Mouse (Mus musculus) CH12.LX (cell line): ENCODE measurements around the gene Gm20388. TPM values are rescaled to one million over a fixed set of nuclear protein-coding genes. Genes with fewer than 3 reads are reported as not detected.

ENCODE experiments used
- DNase-seq: peaks from one replicate; pipeline ENCODE4 v3.0.0-alpha.2; 2013; ENCODE audit errors: extremely low read depth
- H3K27ac ChIP-seq: 2 replicates; pipeline ENCODE4 v1.5.1; 2012; ENCODE audit warnings: low read depth, mild to moderate bottlenecking, control low read depth, moderate library complexity; ENCODE audit not compliant: insufficient read depth
- H3K27me3 ChIP-seq: replicated peaks from 2 replicates; pipeline ENCODE3; 2012; ENCODE audit warnings: inconsistent platforms
- H3K36me3 ChIP-seq, 2 experiments: replicated peaks in 1 of 2; 2 replicates each; pipeline versions ENCODE3 to v1.6.1; 2012; ENCODE audit warnings: inconsistent platforms in 1 of 2, low read length in 1 of 2, mild to moderate bottlenecking in 1 of 2, mixed read lengths in 1 of 2, moderate library complexity in 1 of 2; ENCODE audit not compliant: control insufficient read depth in 1 of 2, insufficient read depth in 1 of 2
- H3K4me1 ChIP-seq, 2 experiments: 2 replicates each; pipeline ENCODE4 v1.6.1; 2012; ENCODE audit warnings: inconsistent platforms in 1 of 2, moderate library complexity in 1 of 2; ENCODE audit not compliant: insufficient read depth in 2 of 2, control insufficient read depth in 1 of 2
- H3K4me2 ChIP-seq: 2 replicates; pipeline ENCODE4 v1.6.1; 2012; ENCODE audit warnings: low read depth, mild to moderate bottlenecking, control low read depth; ENCODE audit not compliant: poor library complexity, insufficient read depth, severe bottlenecking
- H3K4me3 ChIP-seq, 3 experiments: fragments of 150-350 bp in 1 of 3; sonication (generic) in 1 of 3; replicated peaks in 1 of 3; 2 replicates each; pipeline versions ENCODE3 to v1.5.1; 2011 to 2012; ENCODE audit warnings: low read depth in 2 of 3, low read length in 2 of 3, mild to moderate bottlenecking in 2 of 3, moderate library complexity in 2 of 3, control low read depth in 1 of 3, improper control_type of control experiment in 1 of 3, inconsistent platforms in 1 of 3, mixed read lengths in 1 of 3; ENCODE audit not compliant: poor library complexity in 1 of 3
- H3K79me2 ChIP-seq: replicated peaks from 2 replicates; pipeline ENCODE4 v1.6.1; 2012; ENCODE audit warnings: mild to moderate bottlenecking, moderate library complexity; ENCODE audit not compliant: control insufficient read depth, poor library complexity, insufficient read depth, severe bottlenecking; ENCODE audit errors: extremely low read depth
- H3K9ac ChIP-seq: 2 replicates; pipeline ENCODE4 v1.6.1; 2012; ENCODE audit warnings: low read depth, mild to moderate bottlenecking, control low read depth, moderate library complexity; ENCODE audit not compliant: insufficient read depth
- H3K9me3 ChIP-seq: replicated peaks from 2 replicates; pipeline ENCODE3; 2012; ENCODE audit warnings: low read length, inconsistent platforms, mixed read lengths
- CHD2 ChIP-seq: IDR thresholded peaks from 2 replicates; pipeline ENCODE4 v1.6.1; 2011; ENCODE audit warnings: low read length, improper control_type of control experiment
- CTCF ChIP-seq, 2 experiments: IDR thresholded peaks in 1 of 2; conservative IDR thresholded peaks in 1 of 2; 2 replicates each; pipeline ENCODE4 v1.5.1; 2011 to 2012; ENCODE audit warnings: low read depth in 2 of 2, low read length in 2 of 2, improper control_type of control experiment in 1 of 2, inconsistent platforms in 1 of 2, mild to moderate bottlenecking in 1 of 2, moderate library complexity in 1 of 2
- E2F4 ChIP-seq: IDR thresholded peaks from 2 replicates; pipeline ENCODE4 v1.6.1; 2011; ENCODE audit warnings: low read depth, low read length, improper control_type of control experiment; ENCODE audit not compliant: insufficient replicate concordance
- ELF1 ChIP-seq: IDR thresholded peaks from 2 replicates; pipeline ENCODE4 v1.6.1; 2014; ENCODE audit warnings: low read depth, mild to moderate bottlenecking, inconsistent platforms, low read length, improper control_type of control experiment
- EP300 ChIP-seq: IDR thresholded peaks from 2 replicates; pipeline ENCODE4 v1.6.1; 2011; ENCODE audit warnings: low read length, improper control_type of control experiment
- GABPA ChIP-seq: IDR thresholded peaks from 2 replicates; pipeline ENCODE4 v1.6.1; 2012; ENCODE audit warnings: low read depth, low read length, improper control_type of control experiment, inconsistent platforms; ENCODE audit not compliant: insufficient replicate concordance
- HCFC1 ChIP-seq: IDR thresholded peaks from 2 replicates; pipeline ENCODE4 v1.6.1; 2012; ENCODE audit warnings: low read depth, mild to moderate bottlenecking, inconsistent platforms, low read length, improper control_type of control experiment
- IRF4 ChIP-seq: IDR thresholded peaks from 2 replicates; pipeline ENCODE4 v1.6.1; 2014; ENCODE audit warnings: low read depth, mild to moderate bottlenecking, inconsistent platforms, low read length, improper control_type of control experiment
- KAT2A ChIP-seq: IDR thresholded peaks from 2 replicates; pipeline ENCODE4 v1.6.1; 2012; ENCODE audit warnings: low read length, improper control_type of control experiment, inconsistent platforms; ENCODE audit not compliant: insufficient replicate concordance
- NELFE ChIP-seq: IDR thresholded peaks from 2 replicates; pipeline ENCODE4 v1.6.1; 2011; ENCODE audit warnings: low read depth, low read length, improper control_type of control experiment
- PAX5 ChIP-seq: IDR thresholded peaks from 2 replicates; pipeline ENCODE4 v1.6.1; 2012; ENCODE audit warnings: low read length, inconsistent platforms, mixed read lengths
- RCOR1 ChIP-seq: conservative IDR thresholded peaks from 2 replicates; pipeline ENCODE4 v1.6.1; 2012; ENCODE audit warnings: low read depth, mild to moderate bottlenecking, inconsistent platforms, low read length, improper control_type of control experiment
- SIN3A ChIP-seq: IDR thresholded peaks from 2 replicates; pipeline ENCODE4 v1.6.1; 2012; ENCODE audit warnings: low read length, improper control_type of control experiment, inconsistent platforms
- TBP ChIP-seq: conservative IDR thresholded peaks from 2 replicates; pipeline ENCODE4 v1.6.1; 2011; ENCODE audit warnings: low read depth, low read length, improper control_type of control experiment
- UBTF ChIP-seq: IDR thresholded peaks from 2 replicates; pipeline ENCODE4 v1.6.1; 2012; ENCODE audit warnings: low read depth, mild to moderate bottlenecking, inconsistent platforms, low read length, improper control_type of control experiment, moderate library complexity
- USF1 ChIP-seq: IDR thresholded peaks from 2 replicates; pipeline ENCODE4 v1.6.1; 2014; ENCODE audit warnings: low read depth, mild to moderate bottlenecking, inconsistent platforms, low read length, improper control_type of control experiment
- USF2 ChIP-seq: conservative IDR thresholded peaks from 2 replicates; pipeline ENCODE4 v1.6.1; 2011; ENCODE audit warnings: low read depth, low read length, improper control_type of control experiment
- ZC3H11A ChIP-seq: IDR thresholded peaks from 2 replicates; pipeline ENCODE4 v1.6.1; 2012; ENCODE audit warnings: low read depth, mild to moderate bottlenecking, inconsistent platforms, low read length, improper control_type of control experiment
- ZKSCAN1 ChIP-seq: IDR thresholded peaks from 2 replicates; pipeline ENCODE4 v1.6.1; 2012; ENCODE audit warnings: low read depth, inconsistent platforms, low read length, improper control_type of control experiment, borderline replicate concordance
- ZNF384 ChIP-seq: IDR thresholded peaks from 2 replicates; pipeline ENCODE4 v1.6.1; 2012; ENCODE audit warnings: low read depth, low read length, improper control_type of control experiment, inconsistent platforms
- dilution Hi-C: fragments of 300-500 bp; cut with MboI; formaldehyde crosslinking; loops from 2 replicates; pipeline ENCODE4 v1.14.3; 2020; ENCODE audit warnings: low sequenced_read_pairs; ENCODE audit not compliant: extremely low pct_unique_long_range_greater_than_20kb, extremely low pct_ligation_motif_present
- in situ Hi-C: fragments of 300-500 bp; cut with MboI; formaldehyde crosslinking; loops from 3 replicates; pipeline ENCODE4 v1.14.3; 2019; ENCODE audit warnings: low sequenced_read_pairs, low pct_ligation_motif_present, low pct_unique_long_range_greater_than_20kb, mixed read lengths
- polyA plus RNA-seq: library from polyadenylated mRNA; unstranded; fragments of >175 nt; gene quantifications from 2 replicates; pipeline ENCODE4 v1.2.1, GENCODE M21; 2012; ENCODE audit warnings: low read depth; ENCODE audit not compliant: insufficient read length
- total RNA-seq, 2 experiments: library from RNA; depleted of rRNA; stranded (reverse); fragments of 300-350 nt in 1 of 2; fragments of >200 nt in 1 of 2; gene quantifications; 2 replicates each; pipeline ENCODE4 v1.2.3; 2012 to 2014

Gene Gm20388
- total and polyA plus RNA-seq, 3 experiments = 14.8 to 26.3 (median 22.2) TPM

DNA sequence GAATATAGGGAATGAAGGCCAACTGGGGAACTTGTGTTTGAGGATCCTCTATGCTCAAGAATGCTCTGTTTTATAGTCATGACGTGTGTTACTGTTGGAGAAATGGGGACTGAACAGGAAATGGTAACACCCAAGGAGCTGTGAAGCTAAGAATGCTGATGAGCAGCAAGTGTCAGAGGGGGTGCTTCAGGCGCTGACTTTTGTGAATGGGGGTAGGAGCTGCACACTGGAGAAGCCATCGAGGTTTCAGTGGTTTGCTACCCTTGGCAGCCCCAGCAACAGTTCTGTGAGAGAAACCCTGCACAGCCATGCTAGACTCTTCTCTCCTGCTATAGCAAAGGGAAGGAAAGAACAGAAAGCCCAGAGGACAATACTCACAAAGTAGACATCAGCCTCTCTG lies 3001.5 kb downstream of the Gm20388 start:
- no peak overlapping the region for H3K9ac ChIP-seq
- no peaks in the 10 kb centered on the region for H3K9me3 ChIP-seq
- DNase-seq = no peak
- no peak overlapping the region for H3K27ac ChIP-seq
- H3K27me3 ChIP-seq = no peaks in the 10 kb centered on the region
- dilution Hi-C loops (no loop called here), in situ Hi-C loops (no loop called here)
- H3K4me3 ChIP-seq = no peak overlapping the region
- TF ChIP-seq SIN3A (no peak), IRF4 (no peak), USF2 (no peak), NELFE (no peak), ELF1 (no peak), ZKSCAN1 (no peak), ZC3H11A (no peak), RCOR1 (no peak), ZNF384 (no peak), USF1 (no peak), GABPA (no peak), TBP (no peak), E2F4 (no peak), CTCF (conservative IDR thresholded peaks at IDR 0.05 in 1 of 2, IDR thresholded peaks at IDR 0.05 in 1 of 2; ENCODE audit: low read depth in 2 of 2, low read length in 2 of 2) (no peak), UBTF (no peak), EP300 (no peak)
- H3K79me2 ChIP-seq = peaks cover 29% of the 10 kb centered on the region
- H3K36me3 ChIP-seq = peaks cover 64 to 88% of the 10 kb centered on the region in 2 experiments
- H3K4me1 ChIP-seq = peaks cover 3 to 62% of the 10 kb centered on the region in 2 experiments
- no peak overlapping the region for H3K4me2 ChIP-seq

DNA sequence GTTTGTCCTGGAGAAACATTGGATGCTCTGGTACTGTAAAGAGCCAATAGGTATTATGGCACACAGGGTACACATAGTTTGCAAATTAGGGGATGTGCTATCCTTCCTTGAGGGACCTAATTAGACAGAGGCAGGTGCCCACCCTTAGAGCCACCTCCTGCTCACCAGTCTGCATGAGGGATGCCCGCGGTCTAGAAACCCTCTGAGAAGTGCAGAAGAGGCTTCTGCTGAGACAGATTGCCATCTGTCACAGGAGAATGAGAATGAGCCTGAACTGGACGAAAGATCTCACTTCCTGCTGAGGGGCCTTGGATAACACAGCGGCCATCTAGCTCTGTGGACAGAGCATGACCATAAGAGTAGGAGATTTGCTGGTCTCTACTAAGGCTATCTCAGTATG lies 3002.2 kb downstream of the Gm20388 start:
- H3K27me3 ChIP-seq = no peaks in the 10 kb centered on the region
- H3K27ac ChIP-seq = no peak overlapping the region
- H3K9me3 ChIP-seq = no peaks in the 10 kb centered on the region
- peaks cover 57 to 84% of the 10 kb centered on the region in 2 experiments for H3K36me3 ChIP-seq
- peaks cover 33% of the 10 kb centered on the region for H3K79me2 ChIP-seq
- in situ Hi-C loops (no loop called here), dilution Hi-C loops (no loop called here)
- H3K4me2 ChIP-seq = no peak overlapping the region
- DNase-seq = no peak
- H3K4me1 ChIP-seq = peaks cover 10 to 68% of the 10 kb centered on the region in 2 experiments
- TF ChIP-seq CHD2 = no peak
- no peak for TF ChIP-seq HCFC1
- TF ChIP-seq ELF1 = no peak
- no peak for TF ChIP-seq KAT2A
- no peak for TF ChIP-seq USF2
- TF ChIP-seq PAX5 = no peak
- TF ChIP-seq ZC3H11A = no peak
- no peak overlapping the region for H3K9ac ChIP-seq
- no peak overlapping the region for H3K4me3 ChIP-seq
